Mouse (Mus musculus) right cerebral cortex, postnatal 36 days (tissue): ENCODE data around the gene Egr2.
A peak's percentile ranks its signal among the peaks of the same experiment; 100 is the strongest.

ENCODE experiments used
- DNase-seq, 2 experiments: peaks; one replicate each; pipeline ENCODE4 v3.0.0; 2022; ENCODE audit warnings: low spot score in 2 of 2, mixed read lengths in 1 of 2

Gene Egr2

GRCm38 (mm10) chr10:67538585-67539400 is 3.5 kb downstream of the Egr2 start:
- DNase-seq: no peak

GRCm38 (mm10) chr10:67539401-67539730 is 4.1 kb downstream of the Egr2 start:
- DNase-seq: no peak

GRCm38 (mm10) chr10:67540591-67540990 is 5.3 kb downstream of the Egr2 start:
- DNase-seq: no peak

- no peak for DNase-seq
These were observed 12.6 kb downstream of the Egr2 start for GRCm38 (mm10) chr10:67547850-67548260.

GRCm38 (mm10) chr10:67548261-67548854 is 13.1 kb downstream of the Egr2 start:
- peak; percentile 43 to 50 for DNase-seq

- peak; percentile 93 to 95 for DNase-seq
These were observed 13.8 kb downstream of the Egr2 start, which contains the start of gene Ado for GRCm38 (mm10) chr10:67548877-67549731. TSS of gene Ado (minus strand) at chr10:67548955.

- no peak for DNase-seq
These were observed 22.8 kb downstream of the Egr2 start for GRCm38 (mm10) chr10:67558053-67558452.

- DNase-seq: no peak
These were observed 24.6 kb downstream of the Egr2 start for GRCm38 (mm10) chr10:67559765-67560394.

- DNase-seq: no peak
These were observed 25.9 kb downstream of the Egr2 start for GRCm38 (mm10) chr10:67561185-67561584.

- DNase-seq: no peak
These were observed 29.2 kb downstream of the Egr2 start for GRCm38 (mm10) chr10:67564509-67564908.

- no peak for DNase-seq
These were observed 30.8 kb downstream of the Egr2 start for GRCm38 (mm10) chr10:67566104-67566503.

- DNase-seq: no peak
These were observed 34.3 kb downstream of the Egr2 start for GRCm38 (mm10) chr10:67569539-67569938.

GRCm38 (mm10) chr10:67571443-67571842 is 36.2 kb downstream of the Egr2 start:
- no peak for DNase-seq

- DNase-seq: no peak
These were observed 38.0 kb downstream of the Egr2 start for GRCm38 (mm10) chr10:67573310-67573709.

- no peak for DNase-seq
These were observed 44.6 kb downstream of the Egr2 start for GRCm38 (mm10) chr10:67579830-67580229.

GRCm38 (mm10) chr10:67581698-67582285 is 46.5 kb downstream of the Egr2 start:
- DNase-seq: no peak

GRCm38 (mm10) chr10:67585873-67586610 is 50.8 kb downstream of the Egr2 start:
- no peak for DNase-seq
